Mouse (Mus musculus) ES-Bruce4 (cell line): ENCODE measurements around the gene Foxf1.

Experiments used
- CTCF ChIP-seq: IDR thresholded peaks from one replicate; pipeline ENCODE4 v1.8.1; 2011; ENCODE audit warnings: low read depth, low read length
- POLR2A ChIP-seq: IDR thresholded peaks from one replicate; pipeline ENCODE4 v1.8.1; 2011; ENCODE audit warnings: low read length; ENCODE audit not compliant: insufficient read depth

- TF ChIP-seq CTCF (no peak), POLR2A (no peak)
Measured at GRCm38 (mm10) chr8:121073174-121074107, 10.7 kb upstream of the Foxf1 start.
